Mouse (Mus musculus): ENCODE results near the gene Kcnc1.

Kcnc1 gene

GRCm38 (mm10) chr7:46473141-46473540, 76.8 kb downstream of the Kcnc1 start:
- DNase-seq (ENCODE audit: low spot score in 2 of 2), result no peak

- no peak for DNase-seq (ENCODE audit: low spot score in 2 of 2)
Measured at GRCm38 (mm10) chr7:46475464-46475863, 79.2 kb downstream of the Kcnc1 start.

- no peak for DNase-seq (ENCODE audit: low spot score in 2 of 2)
Measured at GRCm38 (mm10) chr7:46477456-46477855, 81.2 kb downstream of the Kcnc1 start.

GRCm38 (mm10) chr7:46479793-46480192, 83.5 kb downstream of the Kcnc1 start:
- no peak for DNase-seq (ENCODE audit: low spot score in 2 of 2)

GRCm38 (mm10) chr7:46482099-46482531, 85.8 kb downstream of the Kcnc1 start:
- DNase-seq (ENCODE audit: low spot score in 2 of 2), result no peak

- DNase-seq (ENCODE audit: low spot score in 2 of 2), result no peak
Measured at GRCm38 (mm10) chr7:46483050-46483449, 86.8 kb downstream of the Kcnc1 start.

GRCm38 (mm10) chr7:46484223-46484622, 87.9 kb downstream of the Kcnc1 start:
- no peak for DNase-seq (ENCODE audit: low spot score in 2 of 2)

GRCm38 (mm10) chr7:46486761-46487160, 90.5 kb downstream of the Kcnc1 start:
- DNase-seq (ENCODE audit: low spot score in 2 of 2), result no peak

- DNase-seq (ENCODE audit: low spot score in 2 of 2), result no peak
Measured at GRCm38 (mm10) chr7:46487354-46487753, 91.1 kb downstream of the Kcnc1 start.

All from natural killer cell, adult 2 months (primary cell).